Mouse (Mus musculus) brain, embryonic 14.5 days (tissue): Measurements from ENCODE around the gene Sag. TPM values are rescaled to one million over a fixed set of nuclear protein-coding genes. Genes with fewer than 3 reads are reported as not detected.

Experiments
- DNase-seq: peaks from one replicate; pipeline ENCODE4 v3.0.0-alpha.2; 2011; ENCODE audit warnings: low read depth
- CTCF ChIP-seq: fragments of 200-500 bp; IDR thresholded peaks from 2 replicates; pipeline ENCODE4 v1.5.1; 2012; ENCODE audit warnings: inconsistent platforms, mild to moderate bottlenecking, moderate library complexity, borderline replicate concordance; ENCODE audit not compliant: insufficient read depth, insufficient read length; ENCODE audit errors: extremely low read depth
- POLR2A ChIP-seq: fragments of 200-500 bp; IDR thresholded peaks from 2 replicates; pipeline ENCODE4 v1.6.1; 2012; ENCODE audit warnings: mild to moderate bottlenecking, inconsistent platforms, borderline replicate concordance; ENCODE audit not compliant: poor library complexity, insufficient read depth, insufficient read length, severe bottlenecking; ENCODE audit errors: extremely low read depth
- polyA plus RNA-seq: library from polyadenylated mRNA; depleted of rRNA; stranded (reverse); fragments of >200 nt; gene quantifications from 2 replicates; pipeline ENCODE4 v1.2.3, GENCODE M21; 2012

The Sag gene
- polyA plus RNA-seq, 1 experiment, result 0.90 TPM

GRCm38 (mm10) chr1:87871546-87871945 lies 68.1 kb downstream of the Sag start:
- no peak for DNase-seq
- TF ChIP-seq CTCF (no peak), POLR2A (no peak)

- TF ChIP-seq POLR2A, result no peak
- TF ChIP-seq CTCF, result no peak
- no peak for DNase-seq
These were observed 69.6 kb downstream of the Sag start for GRCm38 (mm10) chr1:87873081-87873480.

GRCm38 (mm10) chr1:87876065-87876464 lies 72.6 kb downstream of the Sag start:
- TF ChIP-seq CTCF, result no peak
- TF ChIP-seq POLR2A, result no peak
- DNase-seq, result no peak

- peak; percentile 43 for DNase-seq
These were observed 74.2 kb downstream of the Sag start for GRCm38 (mm10) chr1:87877552-87878283.

DNA sequence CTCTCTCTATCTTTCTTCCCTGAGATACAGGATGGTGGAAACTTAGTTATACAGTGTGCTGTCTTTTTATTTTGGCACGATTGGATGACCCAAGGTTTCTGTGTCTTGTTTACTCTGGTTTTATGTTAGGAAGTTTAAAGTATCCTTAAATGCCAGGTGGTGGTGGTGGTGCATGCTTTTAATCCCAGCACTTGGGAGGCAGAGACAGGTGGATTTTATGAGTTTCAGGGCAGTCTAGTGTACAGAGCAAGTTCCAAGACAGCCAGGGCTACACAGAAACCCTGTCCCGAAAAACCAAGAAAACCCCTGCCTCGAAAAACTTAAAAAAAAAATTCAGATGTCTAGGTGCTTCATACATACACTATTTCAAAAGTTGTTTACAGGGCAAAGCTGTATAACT lies 75.6 kb downstream of the Sag start:
- no peak for DNase-seq
- TF ChIP-seq POLR2A (no peak), CTCF (no peak)

More at GRCm38 (mm10) chr1:87877552-87878283, 74.2 kb downstream of the Sag start:
- TF ChIP-seq POLR2A (no peak), CTCF (no peak)

- peak; percentile 83 for DNase-seq
These were observed 76.2 kb downstream of the Sag start for GRCm38 (mm10) chr1:87879494-87880325.

DNA sequence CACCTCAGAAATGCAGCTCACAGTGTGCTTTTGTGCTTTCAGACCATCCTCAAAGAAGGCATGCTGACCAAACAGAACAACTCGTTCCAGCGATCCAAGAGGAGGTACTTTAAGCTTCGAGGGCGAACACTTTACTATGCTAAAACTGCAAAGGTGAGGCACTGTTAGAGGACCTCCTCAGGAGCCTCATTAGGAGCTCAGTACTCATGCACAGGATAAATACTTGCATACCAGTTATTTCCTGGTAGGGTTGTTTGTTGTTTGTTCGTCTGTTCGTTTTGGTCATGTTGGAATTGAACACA lies 76.8 kb downstream of the Sag start:
- no peak for DNase-seq
- TF ChIP-seq POLR2A, result no peak
- TF ChIP-seq CTCF, result no peak

More at GRCm38 (mm10) chr1:87879494-87880325, 76.2 kb downstream of the Sag start:
- no peak for TF ChIP-seq CTCF
- no peak for TF ChIP-seq POLR2A

- TF ChIP-seq CTCF, result no peak
- TF ChIP-seq POLR2A, result no peak
These were observed 77.4 kb downstream of the Sag start for GRCm38 (mm10) chr1:87880856-87881255.

GRCm38 (mm10) chr1:87881726-87882125 lies 78.2 kb downstream of the Sag start:
- DNase-seq, result no peak
- TF ChIP-seq CTCF, result no peak
- no peak for TF ChIP-seq POLR2A

More at GRCm38 (mm10) chr1:87880856-87881255, 77.4 kb downstream of the Sag start:
- no peak for DNase-seq

DNA sequence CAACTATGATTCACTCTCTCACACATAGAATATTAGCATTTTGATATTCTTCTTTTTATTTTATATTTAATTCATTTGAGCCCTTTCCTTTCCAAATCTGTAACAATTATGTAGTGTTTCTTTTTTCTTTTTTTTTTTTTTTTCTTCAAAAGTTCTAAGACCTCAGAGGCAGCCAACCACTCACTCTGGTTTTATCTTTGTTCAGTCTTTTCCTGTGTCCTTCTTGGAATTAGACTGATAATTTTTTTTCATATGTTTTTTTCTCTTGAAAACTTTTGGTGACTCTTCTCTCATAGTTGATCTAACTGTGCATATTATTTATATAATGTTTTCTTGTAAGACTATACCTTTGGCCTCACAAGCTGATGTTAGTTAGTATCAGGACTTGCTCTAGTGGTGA lies 79.1 kb downstream of the Sag start:
- TF ChIP-seq CTCF (no peak), POLR2A (no peak)

DNA sequence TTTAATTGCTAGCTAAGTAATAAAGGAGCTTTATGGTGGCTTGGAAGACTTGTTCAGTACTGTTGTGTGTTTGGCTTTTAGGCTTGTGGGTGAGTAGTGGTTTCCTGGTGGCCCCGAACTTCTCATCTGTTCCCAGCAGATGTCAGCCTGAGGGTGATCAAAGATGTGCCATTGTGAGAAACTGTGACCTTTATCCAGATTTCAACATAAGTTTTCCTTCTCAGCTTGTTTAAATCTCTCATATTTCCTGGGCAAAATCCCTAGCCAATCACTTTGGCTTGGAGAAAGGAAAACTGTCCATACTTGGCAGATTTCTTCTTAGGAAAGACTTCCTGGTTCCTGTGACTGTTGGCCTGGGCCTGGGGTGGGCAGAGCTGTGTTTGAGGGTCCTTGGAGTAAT lies 87.5 kb downstream of the Sag start:
- TF ChIP-seq POLR2A, result no peak
- TF ChIP-seq CTCF, result no peak
- DNase-seq, result no peak

More for the DNA sequence above, 79.1 kb downstream of the Sag start:
- DNase-seq, result no peak

DNA sequence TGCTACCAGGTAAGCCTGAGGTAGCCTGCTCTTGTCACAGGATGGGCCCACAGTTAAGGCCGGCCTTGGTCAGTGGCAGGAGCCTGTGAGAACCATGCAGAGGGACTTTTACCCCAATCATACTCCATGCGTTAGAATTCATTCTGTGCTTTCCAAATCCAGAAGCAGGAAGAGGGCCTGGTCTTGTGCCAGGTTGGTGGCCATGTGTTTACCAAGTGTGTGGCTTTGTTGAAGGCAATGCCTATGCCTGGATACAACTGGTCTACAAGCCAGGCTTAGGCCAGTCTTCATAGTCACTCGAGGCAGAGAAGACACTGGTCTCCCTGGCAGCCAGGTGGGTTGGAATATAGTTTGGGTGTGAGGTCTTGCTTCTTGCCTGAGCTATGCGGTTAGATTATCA lies 88.2 kb downstream of the Sag start:
- TF ChIP-seq CTCF, result no peak
- TF ChIP-seq POLR2A, result no peak
- DNase-seq, result no peak

- DNase-seq, result no peak
- no peak for TF ChIP-seq POLR2A
- no peak for TF ChIP-seq CTCF
These were observed 89.0 kb downstream of the Sag start for GRCm38 (mm10) chr1:87892499-87892898.
